Mouse (Mus musculus): ENCODE measurements around the gene Necab3.

The Necab3 gene

DNA sequence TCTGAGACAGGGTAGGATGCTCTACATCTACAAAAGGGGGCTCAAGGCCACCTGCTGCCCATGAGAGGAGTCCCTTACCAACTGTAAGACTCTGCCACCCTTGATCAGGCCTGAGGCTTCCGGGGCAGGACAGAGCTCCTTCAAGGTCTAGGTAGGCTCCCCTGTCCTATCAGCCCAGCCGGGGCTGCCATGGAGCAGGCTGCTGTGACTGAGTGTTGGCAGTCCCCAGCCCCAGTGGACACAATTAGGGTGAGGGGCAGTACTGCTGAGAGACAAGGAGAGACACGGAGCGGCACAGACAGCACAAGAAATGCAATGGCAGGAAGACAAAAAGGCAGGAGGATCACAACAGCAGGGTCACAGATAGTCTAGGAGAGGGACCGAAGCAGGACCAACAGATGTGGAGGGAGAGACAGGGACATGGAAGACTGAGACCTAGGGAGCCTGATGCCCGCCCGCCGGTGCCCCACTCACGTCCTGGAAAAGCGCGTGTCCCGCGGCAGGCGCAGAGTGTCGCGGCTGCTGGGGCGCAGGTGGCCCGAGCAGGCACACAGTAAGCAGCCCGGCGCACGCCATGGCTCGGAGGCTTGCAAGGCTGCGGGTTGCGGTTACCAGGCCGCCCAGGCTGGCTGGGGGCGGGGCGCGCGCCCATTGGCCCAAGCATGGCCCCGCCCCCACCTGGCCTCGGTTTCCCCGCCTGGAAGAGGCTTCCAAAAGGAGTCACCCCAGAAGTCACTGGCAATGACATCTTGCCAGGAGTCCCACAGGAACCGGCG, at the start of gene Necab3:
Necab3 (minus strand) TSS at position 627 of the 776 bp plus-strand sequence.
- in situ Hi-C loops (cut with MboI, MseI), result no loop called here

DNA sequence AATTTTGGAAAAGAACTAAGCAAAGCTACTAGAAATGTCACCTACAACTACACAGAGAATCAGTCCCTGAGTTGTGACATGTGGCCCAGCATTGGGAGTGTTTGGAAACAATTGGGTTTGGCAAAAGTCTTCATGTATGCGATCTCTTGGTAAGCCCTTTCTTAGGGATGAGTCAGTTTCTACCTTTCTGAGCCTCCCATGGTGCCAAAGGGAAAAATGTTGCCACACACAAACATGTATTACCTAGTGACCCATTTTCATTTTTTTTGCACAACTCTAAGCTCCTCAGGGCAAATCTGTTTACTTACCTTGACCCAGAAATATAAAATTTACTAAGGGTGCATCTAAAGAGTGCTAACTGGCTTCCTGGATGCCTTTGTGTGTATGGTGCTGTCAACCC, 48.3 kb upstream of the Necab3 start:
- in situ Hi-C loops (cut with MboI, MseI), result no loop called here

DNA sequence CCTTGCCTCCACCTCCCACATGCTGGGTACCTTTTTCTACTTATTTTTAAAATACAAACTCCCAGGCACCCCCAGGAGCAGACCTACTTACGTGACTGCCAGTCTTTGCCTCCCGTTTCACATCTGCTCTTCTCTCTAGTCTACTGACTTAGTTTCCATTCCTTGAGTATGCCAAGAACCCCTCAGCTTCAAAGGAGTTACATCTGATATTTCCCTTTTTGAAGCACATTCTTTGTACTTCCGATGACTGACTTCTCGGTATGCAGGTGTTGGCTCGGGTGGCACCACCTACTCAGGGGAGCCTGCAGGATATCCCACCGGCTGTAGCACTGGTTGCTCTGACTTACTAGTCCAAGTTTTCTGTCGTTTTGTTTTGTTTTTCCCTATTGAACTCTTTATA, 45.5 kb upstream of the Necab3 start:
- in situ Hi-C loops (cut with MboI, MseI), result no loop called here

DNA sequence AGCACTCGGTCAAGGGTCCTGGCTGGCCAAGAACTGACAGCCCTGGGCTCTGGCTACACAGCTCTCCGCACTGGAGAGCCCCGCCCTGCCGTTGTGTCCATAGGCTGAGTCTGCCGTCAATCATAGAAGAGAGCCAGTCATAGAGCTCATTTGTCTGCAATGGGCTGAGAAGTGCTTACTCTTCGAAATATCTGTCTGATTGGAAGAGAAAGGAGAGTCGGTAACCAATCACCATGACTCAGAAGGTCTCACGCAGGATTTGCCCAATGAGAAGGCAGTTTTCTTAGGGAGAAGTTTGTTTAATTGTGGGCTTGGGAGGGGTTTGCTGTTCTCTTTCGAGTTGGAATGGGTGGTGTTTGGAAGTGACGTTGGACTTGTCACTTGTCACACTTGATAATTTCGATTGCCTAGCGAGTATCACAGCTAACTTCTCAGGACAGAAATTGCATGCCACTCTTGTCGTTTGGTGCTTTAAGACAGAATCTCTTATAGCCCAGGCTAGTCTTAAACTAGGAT, 45.0 kb upstream of the Necab3 start, which contains the start of gene Pxmp4:
Pxmp4 (minus strand) TSS at position 71 of the 516 bp plus-strand sequence.
- in situ Hi-C loops (cut with MboI, MseI), result no loop called here

- in situ Hi-C loops (cut with MboI, MseI), result no loop called here
Observed at GRCm38 (mm10) chr2:154603007-154603637, 44.4 kb upstream of the Necab3 start.

GRCm38 (mm10) chr2:154601324-154601723, 42.6 kb upstream of the Necab3 start:
- in situ Hi-C loops (cut with MboI, MseI), result no loop called here

GRCm38 (mm10) chr2:154600586-154600985, 41.9 kb upstream of the Necab3 start:
- in situ Hi-C loops (cut with MboI, MseI), result no loop called here

- in situ Hi-C loops (cut with MboI, MseI), result no loop called here
Observed at GRCm38 (mm10) chr2:154597399-154597798, 38.7 kb upstream of the Necab3 start.

DNA sequence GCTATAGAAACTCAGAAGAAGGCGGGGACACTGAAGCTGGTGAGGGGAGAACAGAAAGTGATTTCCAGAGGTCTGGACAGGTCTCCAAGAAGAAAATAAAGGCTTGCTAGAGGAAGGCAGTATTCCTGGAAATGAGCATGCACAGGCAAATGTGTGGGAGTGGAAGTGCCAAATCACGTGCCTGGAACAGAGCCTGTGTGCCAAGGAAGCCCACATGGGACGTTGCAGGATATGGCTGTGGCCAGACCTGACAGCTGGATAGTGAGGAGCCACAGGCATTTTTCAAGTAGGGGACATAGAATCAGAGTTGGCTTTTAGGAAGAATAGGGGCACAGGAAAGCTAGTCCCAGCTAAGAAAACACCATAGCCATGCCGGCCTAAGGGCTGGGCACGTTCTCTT, 37.1 kb upstream of the Necab3 start:
- in situ Hi-C loops (cut with MboI, MseI), result no loop called here

DNA sequence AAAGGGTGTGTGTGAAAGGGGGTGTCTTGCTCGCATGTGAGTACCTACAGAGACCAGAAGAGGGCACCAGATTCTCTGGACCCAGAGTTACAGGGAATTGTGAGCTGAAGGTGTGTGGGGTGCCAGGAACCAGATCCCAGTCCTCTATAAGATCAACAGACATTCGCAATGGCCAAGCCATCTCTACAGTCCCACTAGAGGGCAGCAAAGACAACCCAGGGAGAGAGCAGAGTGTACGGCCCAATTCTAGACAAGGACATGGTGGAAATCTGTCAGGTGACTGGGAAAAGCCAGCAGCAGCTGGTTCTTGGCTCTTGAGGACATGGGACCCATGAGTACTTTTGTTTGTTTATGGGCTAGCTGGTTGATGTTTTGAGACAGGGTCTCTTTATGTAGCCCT, 34.3 kb upstream of the Necab3 start:
- in situ Hi-C loops (cut with MboI, MseI), result no loop called here

- in situ Hi-C loops (cut with MboI, MseI), result no loop called here
Observed at GRCm38 (mm10) chr2:154591239-154591638, 32.5 kb upstream of the Necab3 start.

DNA sequence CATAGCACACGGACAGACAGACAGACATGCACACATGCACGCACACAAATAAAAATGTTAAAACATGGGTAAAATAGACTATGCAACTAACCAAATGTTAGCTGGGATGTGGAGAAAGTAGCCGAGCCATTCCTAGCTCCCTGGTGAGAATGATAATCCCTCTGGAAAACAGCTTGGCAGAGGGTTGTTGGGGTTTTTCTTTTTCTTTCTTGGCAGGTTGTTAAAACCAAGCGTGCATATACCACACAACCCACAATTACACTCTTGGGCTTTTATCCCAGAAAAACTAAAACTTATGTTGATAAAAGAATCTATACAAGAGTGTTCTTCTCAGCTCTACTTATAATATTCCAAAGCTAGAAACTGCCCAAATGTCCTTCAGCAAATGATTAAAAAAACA, 30.4 kb upstream of the Necab3 start:
- in situ Hi-C loops (cut with MboI, MseI), result no loop called here

GRCm38 (mm10) chr2:154586405-154586804, 27.7 kb upstream of the Necab3 start:
- in situ Hi-C loops (cut with MboI, MseI), result no loop called here

DNA sequence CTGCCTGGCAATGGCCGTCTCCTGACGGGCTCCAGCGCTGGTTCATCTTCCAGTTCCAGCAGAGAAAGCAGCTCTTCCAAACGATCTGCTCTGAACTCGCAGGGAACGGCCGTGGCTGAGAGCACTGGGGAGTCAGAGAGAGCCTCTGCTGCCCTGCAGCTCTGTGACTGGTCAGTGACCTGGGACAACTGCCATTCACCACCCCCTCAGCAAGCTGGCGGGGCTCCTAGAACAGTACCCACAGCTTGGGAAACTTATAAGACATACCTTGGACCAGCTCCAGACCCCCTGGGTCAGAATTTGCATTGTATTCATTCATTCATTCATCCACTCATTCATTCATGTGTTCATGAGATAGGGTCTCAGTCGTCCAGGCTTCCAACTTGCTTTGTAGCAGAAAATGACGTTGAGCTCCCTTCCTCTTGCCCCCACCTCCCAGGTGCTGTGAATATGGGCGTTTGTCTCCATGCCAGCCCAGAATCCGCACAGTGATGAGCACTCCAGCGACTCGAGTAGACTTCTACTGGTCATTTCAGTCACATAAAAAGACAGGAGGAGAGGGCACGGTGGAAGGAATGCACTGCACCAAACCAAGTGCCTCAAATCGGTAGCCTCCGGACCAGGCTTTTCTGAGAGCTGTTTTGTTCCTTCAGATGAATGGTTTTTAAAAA, 26.4 kb upstream of the Necab3 start:
- in situ Hi-C loops (cut with MboI, MseI), result no loop called here

GRCm38 (mm10) chr2:154583906-154584872, 25.5 kb upstream of the Necab3 start:
- in situ Hi-C loops (cut with MboI, MseI), result no loop called here

GRCm38 (mm10) chr2:154581421-154581820, 22.7 kb upstream of the Necab3 start:
- in situ Hi-C loops (cut with MboI, MseI), result no loop called here

- in situ Hi-C loops (cut with MboI, MseI), result no loop called here
Observed at GRCm38 (mm10) chr2:154580586-154580985, 21.9 kb upstream of the Necab3 start.

DNA sequence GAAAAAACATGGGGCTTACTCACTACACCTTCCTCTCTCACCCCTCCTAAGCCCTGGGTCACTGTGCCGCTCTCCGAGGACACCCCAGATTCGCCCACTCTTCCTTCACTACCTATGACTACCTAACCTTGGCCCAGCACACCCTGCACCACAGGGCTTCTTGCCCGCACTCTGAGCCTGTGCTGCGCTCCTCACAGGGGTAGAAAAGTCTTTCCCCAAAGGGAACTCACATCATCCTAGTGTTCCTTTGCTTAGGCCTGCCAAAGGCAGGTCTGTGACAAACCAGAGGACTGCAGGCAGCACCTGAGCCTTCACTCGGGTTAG, 19.0 kb upstream of the Necab3 start:
- in situ Hi-C loops (cut with MboI, MseI), result no loop called here

- in situ Hi-C loops (cut with MboI, MseI), result no loop called here
Observed at GRCm38 (mm10) chr2:154576876-154577743, 18.4 kb upstream of the Necab3 start.

GRCm38 (mm10) chr2:154574271-154574670, 15.6 kb upstream of the Necab3 start:
- in situ Hi-C loops (cut with MboI, MseI), result no loop called here

Measured in T-helper 17 cell (primary cell).